Mouse (Mus musculus) liver, postnatal 0 days (tissue): ENCODE data around the gene Apool.

ENCODE experiments used
- CTCF ChIP-seq: sonication (generic); IDR thresholded peaks from 2 replicates; pipeline ENCODE4 v1.5.1; 2016; ENCODE audit warnings: antibody characterized with exemption, low read depth
- EP300 ChIP-seq: IDR thresholded peaks from 2 replicates; pipeline ENCODE4 v1.6.1; 2016; ENCODE audit warnings: antibody characterized with exemption, low read depth, mild to moderate bottlenecking

- no peak for TF ChIP-seq CTCF
- TF ChIP-seq EP300, result no peak
Observed at GRCm38 (mm10) chrX:112273550-112273949, 37.6 kb upstream of the Apool start.
